Mouse (Mus musculus) heart, embryonic 14.5 days (tissue): ENCODE measurements around the gene Myocd. TPM values are rescaled to one million over a fixed set of nuclear protein-coding genes. Genes with fewer than 3 reads are reported as not detected.
A peak's percentile ranks its signal among the peaks of the same experiment; 100 is the strongest.

Experiments
- ATAC-seq: fragments of 200-750 bp; cut with Nextera tagmentation; 2 replicates; pipeline ENCODE4 v1.8.0; 2017; ENCODE audit warnings: low read depth, moderate TSS enrichment; ENCODE audit not compliant: insufficient number of reproducible peaks, insufficient read depth, low FRiP score
- H3K27ac ChIP-seq, 2 experiments: fragments of 200-500 bp in 1 of 2; fragments of 300-500 bp in 1 of 2; sonication (generic) in 1 of 2; replicated peaks in 1 of 2; 2 replicates each; pipeline ENCODE4 v1.5.1; 2012 to 2014; ENCODE audit warnings: low read depth in 2 of 2, low read length in 2 of 2, control low read depth in 1 of 2, mild to moderate bottlenecking in 1 of 2, mixed read lengths in 1 of 2; ENCODE audit not compliant: control insufficient read depth in 1 of 2, insufficient read depth in 1 of 2
- H3K27me3 ChIP-seq: fragments of 300-500 bp; sonication (generic); 2 replicates; pipeline ENCODE4 v1.6.1; 2014; ENCODE audit warnings: mild to moderate bottlenecking, low read length, control low read depth; ENCODE audit not compliant: control insufficient read depth, insufficient read depth
- H3K36me3 ChIP-seq: fragments of 300-500 bp; sonication (generic); 2 replicates; pipeline ENCODE4 v1.6.1; 2014; ENCODE audit warnings: mild to moderate bottlenecking, control low read depth, low read length, mixed read lengths; ENCODE audit not compliant: control insufficient read depth, insufficient read depth
- H3K4me1 ChIP-seq, 2 experiments: fragments of 200-500 bp in 1 of 2; fragments of 300-500 bp in 1 of 2; sonication (generic) in 1 of 2; 2 replicates each; pipeline ENCODE4 v1.6.1; 2012 to 2014; ENCODE audit warnings: low read length in 2 of 2, control low read depth in 1 of 2, mixed read lengths in 1 of 2; ENCODE audit not compliant: control insufficient read depth in 2 of 2, insufficient read depth in 2 of 2
- H3K4me2 ChIP-seq: fragments of 300-500 bp; sonication (generic); 2 replicates; pipeline ENCODE4 v1.6.1; 2014; ENCODE audit warnings: mild to moderate bottlenecking, low read length
- H3K4me3 ChIP-seq, 2 experiments: fragments of 200-500 bp in 1 of 2; fragments of 300-500 bp in 1 of 2; sonication (generic) in 1 of 2; 2 replicates each; pipeline ENCODE4 v1.5.1; 2012 to 2014; ENCODE audit warnings: low read length in 2 of 2, mild to moderate bottlenecking in 2 of 2, control low read depth in 1 of 2, low read depth in 1 of 2, moderate library complexity in 1 of 2; ENCODE audit not compliant: control insufficient read depth in 1 of 2, insufficient read depth in 1 of 2
- H3K9ac ChIP-seq: fragments of 300-500 bp; sonication (generic); 2 replicates; pipeline ENCODE4 v1.6.1; 2014; ENCODE audit warnings: mild to moderate bottlenecking, low read length
- H3K9me3 ChIP-seq: fragments of 300-500 bp; sonication (generic); 2 replicates; pipeline ENCODE4 v1.6.1; 2016; ENCODE audit warnings: low read length, control low read depth; ENCODE audit not compliant: control insufficient read depth
- WGBS: fragments of 180-500 bp; shearing (Covaris S2); extraction: QIAGEN DNeasy Blood & Tissue Kit; methylation state at CpG from one replicate; pipeline ENCODE4 v1.1.7; 2014; 5-methylcytosine and 5-hydroxymethylcytosine counted together
- polyA plus RNA-seq: library from polyadenylated mRNA; unstranded; fragments of >200 nt; fragmentation: Nextera tagmentation; extraction: Ambion mirVana; gene quantifications from 2 replicates; pipeline ENCODE4 v1.2.1, GENCODE M21; 2014

The Myocd gene
- polyA plus RNA-seq, 1 experiment from 2014 or later, result 68.7 TPM

DNA sequence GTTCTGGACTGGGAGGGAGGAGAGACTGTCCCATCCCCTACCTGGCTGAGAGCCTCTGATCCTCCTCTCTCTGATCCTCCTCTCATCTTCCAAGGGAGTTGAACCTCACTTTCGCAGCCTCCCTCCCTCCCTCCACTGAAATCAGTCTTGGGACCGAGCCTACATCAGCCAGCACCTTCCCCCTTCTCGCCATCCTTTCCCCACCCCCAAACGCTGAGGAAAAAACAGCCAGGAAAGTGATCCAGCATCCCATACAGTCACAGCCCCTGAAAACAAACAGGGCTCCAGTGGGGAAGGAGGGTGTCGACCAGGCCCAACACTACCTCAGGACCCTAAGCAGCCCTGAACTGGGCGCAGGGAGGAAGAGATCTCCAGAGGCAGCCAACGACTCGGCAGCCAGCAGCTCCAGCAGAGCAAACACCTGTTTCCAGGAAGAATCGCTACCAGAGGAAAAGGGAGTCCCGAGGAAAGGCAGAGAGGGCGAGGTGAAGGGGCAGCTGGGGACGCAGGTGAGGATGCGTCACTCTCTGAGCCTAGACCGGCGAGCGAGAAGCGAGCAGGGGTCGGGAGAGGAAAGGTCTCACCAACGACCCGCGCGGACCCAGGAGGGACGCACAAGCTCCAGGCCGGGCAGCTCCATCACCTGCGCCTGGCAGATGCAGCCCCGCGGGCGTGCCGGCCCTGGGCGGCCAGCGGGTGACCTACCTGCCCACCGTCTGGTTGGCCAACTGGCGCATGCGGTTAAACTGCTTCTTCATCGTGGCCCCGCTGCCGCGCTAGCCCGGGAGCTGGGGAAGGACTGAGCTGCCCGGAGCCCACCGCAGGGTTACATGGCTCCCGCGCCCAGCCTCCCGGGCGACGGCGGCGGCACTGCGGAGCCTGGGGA is 107.7 kb downstream of the Myocd start:
- no peaks in the 10 kb centered on the region for H3K27me3 ChIP-seq
- ATAC-seq, result peak; percentile 54
- no peaks in the 10 kb centered on the region for H3K9me3 ChIP-seq
- H3K9ac ChIP-seq, result peak overlapping the region; percentile 84
- H3K4me3 ChIP-seq, result peak overlapping the region; percentile 81 to 88
- H3K36me3 ChIP-seq, result no peaks in the 10 kb centered on the region
- WGBS, result under 1% methylated on average over 48 of the region's 49 CpGs
- H3K4me2 ChIP-seq, result peak overlapping the region; percentile 80
- H3K4me1 ChIP-seq, result peaks cover 18 to 26% of the 10 kb centered on the region in 2 experiments
- no peak overlapping the region for H3K27ac ChIP-seq

DNA sequence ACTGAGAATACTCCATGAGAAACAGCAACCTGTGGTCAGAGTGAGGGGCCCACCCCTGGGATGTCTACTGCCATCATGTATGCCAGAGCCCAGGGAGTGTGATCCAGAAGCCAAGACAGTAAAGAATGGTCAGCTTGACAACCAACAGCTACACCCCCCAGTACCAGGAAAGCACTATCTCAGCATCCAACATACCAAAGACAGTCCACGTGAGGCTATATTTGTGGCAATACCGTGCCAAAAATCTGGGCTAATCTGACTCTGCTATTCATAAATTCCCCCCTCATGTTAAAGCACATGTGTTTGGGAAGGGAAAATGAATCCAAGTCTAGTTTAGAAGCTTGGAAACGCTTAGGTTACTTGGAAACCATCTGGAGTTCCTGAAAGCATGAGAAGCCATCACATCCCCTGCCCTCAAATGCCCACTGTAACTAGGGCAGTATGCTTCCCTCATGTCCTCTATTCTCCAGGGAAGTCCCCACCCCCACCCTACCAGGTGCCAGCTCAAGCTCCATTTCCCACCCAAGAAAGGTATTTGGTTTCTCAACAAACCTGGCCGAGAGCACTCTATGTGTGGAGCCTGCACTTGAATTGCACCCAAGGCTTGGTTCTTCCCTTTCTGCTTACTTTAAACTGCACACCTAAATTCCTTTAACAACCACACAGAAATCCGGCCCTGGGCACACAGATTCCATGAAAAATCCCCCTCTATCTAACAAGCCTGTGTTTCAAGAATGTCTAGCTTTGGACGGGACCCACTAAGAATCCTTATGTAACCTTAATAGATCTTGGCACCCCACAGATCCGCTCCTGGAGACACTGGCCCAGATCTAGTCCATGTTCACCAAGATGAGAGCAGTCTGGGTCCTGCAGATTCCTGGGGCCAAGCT is 108.6 kb downstream of the Myocd start:
- ATAC-seq, result no peak
- 0 out of 4 replicates have a peak overlapping the region, but pooled peaks of 1 of the 2 experiments have one; percentile 19 for H3K27ac ChIP-seq
- H3K9ac ChIP-seq, result peak overlapping the region; percentile 84
- H3K4me2 ChIP-seq, result peak overlapping the region; percentile 80
- H3K27me3 ChIP-seq, result no peaks in the 10 kb centered on the region
- H3K4me1 ChIP-seq, result peaks cover 18 to 27% of the 10 kb centered on the region in 2 experiments
- 43% methylated on average over 7 of the region's 7 CpGs for WGBS
- no peaks in the 10 kb centered on the region for H3K36me3 ChIP-seq
- H3K9me3 ChIP-seq, result no peaks in the 10 kb centered on the region
- H3K4me3 ChIP-seq, result peak overlapping the region; percentile 81 to 88

DNA sequence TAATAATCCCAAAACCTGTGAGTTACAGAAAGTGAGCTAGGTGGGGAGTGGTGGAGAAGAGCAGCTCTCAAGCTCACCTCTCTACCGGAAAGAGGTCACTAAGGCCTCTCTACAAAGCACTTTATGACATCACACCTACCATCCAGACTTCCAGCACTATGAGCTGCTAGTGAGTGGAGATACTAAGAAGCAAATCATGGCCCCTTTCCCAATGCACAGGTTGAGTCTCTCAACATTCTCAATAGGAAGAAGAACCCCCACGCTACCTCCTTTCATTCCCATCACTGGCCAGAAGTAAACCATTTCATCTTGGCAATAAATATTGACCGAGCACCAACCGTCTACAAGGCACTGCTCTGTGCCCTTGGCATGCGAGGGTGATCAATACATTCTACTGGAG is 110.0 kb downstream of the Myocd start, which contains the start of gene 1700086D15Rik:
1700086D15Rik (minus strand) TSS at position 101 of the 400 bp plus-strand sequence.
- no peak for ATAC-seq
- Histone ChIP-seq H3K4me3 (no peak within 1 kb of the TSS), H3K4me2 (0 out of 2 replicates have a peak within 1 kb of the TSS, but pooled peaks have one; percentile 80), H3K36me3 (no peaks in the 10 kb centered on the region), H3K9me3 (no peaks in the 10 kb centered on the region), H3K27ac (no peak within 1 kb of the TSS), H3K9ac (no peak within 1 kb of the TSS), H3K4me1 (peaks cover 18 to 27% of the 10 kb centered on the region in 2 experiments), H3K27me3 (no peaks in the 10 kb centered on the region)
- WGBS, result 92% methylated on average over 5 of the region's 5 CpGs

DNA sequence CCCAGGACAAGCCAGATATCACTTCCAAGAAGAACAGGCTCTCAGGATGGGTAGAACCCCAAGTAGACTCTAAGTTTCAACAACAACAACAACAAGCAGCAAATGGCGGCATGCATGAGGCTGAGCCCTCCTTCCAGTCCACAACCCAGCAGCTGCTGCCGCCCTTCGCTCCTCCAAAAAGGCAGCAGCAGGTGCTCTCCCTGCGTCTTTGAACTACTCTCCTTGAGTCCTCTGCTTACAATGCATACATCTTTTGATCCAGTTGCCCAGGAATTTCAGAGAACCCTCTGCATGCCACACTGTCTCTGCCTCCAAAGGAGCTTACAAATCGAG is 111.2 kb downstream of the Myocd start:
- no peaks in the 10 kb centered on the region for H3K36me3 ChIP-seq
- no peak overlapping the region for H3K9ac ChIP-seq
- peaks cover 21 to 32% of the 10 kb centered on the region in 2 experiments for H3K4me1 ChIP-seq
- no peak overlapping the region for H3K4me2 ChIP-seq
- no peak overlapping the region for H3K27ac ChIP-seq
- ATAC-seq, result no peak
- no peaks in the 10 kb centered on the region for H3K9me3 ChIP-seq
- H3K4me3 ChIP-seq, result no peak overlapping the region
- no peaks in the 10 kb centered on the region for H3K27me3 ChIP-seq
- WGBS, result 91% methylated on average over 5 of the region's 5 CpGs

DNA sequence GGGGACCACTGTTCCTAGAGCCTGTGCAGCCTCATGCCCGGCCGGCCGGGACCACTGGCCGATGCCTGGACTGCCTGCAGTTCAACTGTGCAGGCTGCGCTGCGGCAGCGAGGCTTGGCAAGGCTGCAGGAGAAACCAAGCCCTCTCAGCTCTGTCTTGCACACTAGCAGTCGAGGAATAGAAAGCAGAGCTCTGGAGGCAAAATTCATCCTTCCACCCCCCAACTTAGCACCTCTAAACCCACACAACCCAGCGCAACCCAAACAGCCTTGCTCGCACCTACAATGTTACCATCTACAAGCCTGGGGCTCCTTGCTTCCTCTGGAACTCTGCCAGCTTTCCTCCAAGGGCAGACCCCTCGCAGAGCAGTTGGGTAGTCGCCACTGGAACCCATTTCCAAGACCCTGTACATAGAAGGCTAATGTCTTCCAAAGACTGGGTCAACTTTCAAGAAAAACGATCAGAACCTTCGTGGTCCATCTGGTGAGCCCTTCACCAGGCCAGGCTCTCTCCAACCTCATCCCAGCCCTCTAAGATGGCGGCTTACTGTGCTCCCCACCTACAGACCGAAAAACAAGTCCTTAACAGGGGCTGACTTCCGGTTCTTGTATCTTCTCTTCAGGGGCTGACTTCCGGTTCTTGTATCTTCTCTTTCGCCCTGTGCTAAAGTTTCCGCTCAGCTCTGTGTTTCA is 111.7 kb downstream of the Myocd start:
- no peaks in the 10 kb centered on the region for H3K9me3 ChIP-seq
- no peak overlapping the region for H3K4me2 ChIP-seq
- WGBS, result 88% methylated on average over 20 of the region's 20 CpGs
- peaks cover 21 to 35% of the 10 kb centered on the region in 2 experiments for H3K4me1 ChIP-seq
- H3K36me3 ChIP-seq, result no peaks in the 10 kb centered on the region
- H3K27me3 ChIP-seq, result no peaks in the 10 kb centered on the region
- H3K27ac ChIP-seq, result no peak overlapping the region
- H3K9ac ChIP-seq, result 0 out of 2 replicates have a peak overlapping the region, but pooled peaks have one; percentile 4
- ATAC-seq, result no peak
- H3K4me3 ChIP-seq, result no peak overlapping the region

DNA sequence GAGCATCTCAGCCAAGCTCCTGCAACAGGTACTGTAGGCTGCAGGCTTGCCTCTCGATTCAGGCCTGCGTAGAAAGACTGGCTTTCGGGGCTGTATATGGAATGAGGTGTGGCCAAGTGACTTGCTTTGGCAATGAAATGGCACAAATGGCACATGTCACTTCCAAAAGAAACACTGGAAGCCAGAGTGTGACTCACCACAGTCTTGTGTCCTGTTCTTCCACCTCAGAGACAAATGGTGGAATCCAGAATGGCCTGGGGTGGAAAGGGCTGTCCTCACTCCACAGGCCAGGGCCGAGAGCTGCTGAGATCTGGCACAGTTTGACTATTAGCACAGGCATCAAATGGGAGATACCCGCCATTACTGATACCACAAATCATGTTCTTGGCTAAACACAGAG is 116.8 kb downstream of the Myocd start:
- 81% methylated on average over 5 of the region's 5 CpGs for WGBS
- H3K4me3 ChIP-seq, result no peak overlapping the region
- H3K9me3 ChIP-seq, result no peaks in the 10 kb centered on the region
- H3K4me1 ChIP-seq, result peaks cover 18 to 31% of the 10 kb centered on the region in 2 experiments
- no peak overlapping the region for H3K4me2 ChIP-seq
- ATAC-seq, result no peak
- H3K36me3 ChIP-seq, result 0 out of 2 replicates have a peak, but pooled peaks cover 5% of the 10 kb centered on the region
- H3K27ac ChIP-seq, result no peak overlapping the region
- no peaks in the 10 kb centered on the region for H3K27me3 ChIP-seq
- H3K9ac ChIP-seq, result no peak overlapping the region

DNA sequence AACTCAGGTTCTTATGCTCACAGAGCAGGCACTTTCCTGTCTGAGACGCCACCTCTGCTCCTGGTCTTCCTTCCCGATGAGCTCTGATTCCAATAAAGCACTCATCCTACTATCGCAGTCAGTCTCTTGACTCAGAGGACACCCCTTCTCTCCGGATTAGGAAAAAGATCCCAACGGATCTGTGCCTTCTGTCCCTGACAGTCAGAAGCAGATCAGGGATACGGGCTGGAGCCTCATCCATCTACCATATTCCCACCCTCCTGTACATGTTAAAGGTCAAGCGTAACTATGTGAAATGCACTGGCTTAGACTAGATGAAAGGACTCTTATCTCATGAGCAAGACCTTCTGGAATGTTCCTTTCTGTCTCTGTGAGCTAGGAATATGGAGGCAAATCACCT is 121.3 kb downstream of the Myocd start:
- no peak overlapping the region for H3K4me2 ChIP-seq
- 0 out of 4 replicates have a peak overlapping the region, but pooled peaks of 1 of the 2 experiments have one; percentile 2 for H3K27ac ChIP-seq
- peaks cover 20 to 32% of the 10 kb centered on the region in 2 experiments for H3K4me1 ChIP-seq
- H3K9me3 ChIP-seq, result no peaks in the 10 kb centered on the region
- H3K36me3 ChIP-seq, result 0 out of 2 replicates have a peak, but pooled peaks cover 5% of the 10 kb centered on the region
- no peak overlapping the region for H3K4me3 ChIP-seq
- H3K9ac ChIP-seq, result no peak overlapping the region
- H3K27me3 ChIP-seq, result no peaks in the 10 kb centered on the region
- no peak for ATAC-seq
- WGBS, result 58% methylated on average over 7 of the region's 7 CpGs
